Mouse (Mus musculus) CD4-positive, CD25-positive, alpha-beta regulatory T cell, adult 2 months (primary cell): Measurements from ENCODE around the gene 4930402H24Rik.

Source experiments
- DNase-seq: peaks from one replicate; pipeline ENCODE4 v3.0.0-alpha.2; 2012; ENCODE audit warnings: low read depth, low spot score

The 4930402H24Rik gene

DNA sequence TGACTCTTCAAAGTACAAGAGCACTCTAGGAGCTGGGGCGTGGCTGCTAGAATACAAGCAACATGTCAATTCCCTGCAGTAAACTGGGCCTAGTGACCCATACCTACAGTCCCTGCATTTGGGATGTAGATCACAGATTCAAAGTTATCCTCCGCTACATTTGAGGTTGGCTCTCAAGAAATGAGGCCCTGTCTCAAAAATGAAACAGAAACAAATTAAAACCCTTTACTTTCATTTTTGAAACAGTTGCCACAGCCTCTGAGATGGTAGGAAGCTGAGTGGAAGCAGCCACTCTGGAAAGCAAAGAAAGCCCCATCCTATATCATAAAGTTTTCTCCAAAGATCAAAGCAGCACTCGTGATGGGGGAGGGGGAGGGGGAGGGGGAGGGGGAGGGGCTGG is 172.8 kb downstream of the 4930402H24Rik start:
- peak; percentile 47 for DNase-seq

DNA sequence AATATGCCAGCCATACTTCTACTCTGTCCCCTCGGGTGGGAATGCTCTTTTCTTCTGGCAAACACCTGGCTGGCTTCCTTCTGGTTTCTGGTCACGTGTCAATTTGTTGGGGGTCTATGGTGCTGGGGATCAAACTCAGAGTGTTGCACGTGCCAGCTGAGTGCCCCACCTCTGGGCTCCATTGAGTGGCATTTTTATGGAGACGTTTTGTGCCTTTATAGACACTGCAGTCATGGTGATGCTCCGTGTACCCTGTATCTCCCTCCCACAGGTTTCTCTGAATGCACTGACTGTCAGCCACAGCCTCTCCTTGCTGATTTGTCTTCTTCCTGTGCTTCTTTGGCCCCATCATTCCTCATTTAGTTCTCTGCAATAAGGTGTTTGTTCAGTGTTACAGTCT is 174.4 kb downstream of the 4930402H24Rik start:
- DNase-seq, result no peak

DNA sequence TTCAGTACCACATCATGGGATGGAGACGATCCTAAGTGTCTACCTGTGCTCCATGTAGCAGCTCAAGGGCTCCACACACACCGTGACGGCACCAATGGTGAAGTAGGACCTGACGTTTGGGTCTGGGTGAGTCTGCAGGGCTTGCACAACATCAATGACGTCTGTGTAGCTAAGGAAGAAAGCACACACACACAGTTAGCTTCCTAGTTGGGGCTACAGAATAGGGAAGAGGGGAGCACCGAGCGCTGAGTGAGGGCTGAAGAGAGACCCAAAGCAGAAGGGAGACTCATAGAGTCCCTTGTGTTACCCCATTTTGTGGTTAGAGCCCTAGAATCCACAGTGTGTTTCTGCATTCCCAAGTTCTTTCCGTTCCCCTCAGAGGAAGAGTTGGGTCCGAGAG is 175.5 kb downstream of the 4930402H24Rik start:
- no peak for DNase-seq

DNA sequence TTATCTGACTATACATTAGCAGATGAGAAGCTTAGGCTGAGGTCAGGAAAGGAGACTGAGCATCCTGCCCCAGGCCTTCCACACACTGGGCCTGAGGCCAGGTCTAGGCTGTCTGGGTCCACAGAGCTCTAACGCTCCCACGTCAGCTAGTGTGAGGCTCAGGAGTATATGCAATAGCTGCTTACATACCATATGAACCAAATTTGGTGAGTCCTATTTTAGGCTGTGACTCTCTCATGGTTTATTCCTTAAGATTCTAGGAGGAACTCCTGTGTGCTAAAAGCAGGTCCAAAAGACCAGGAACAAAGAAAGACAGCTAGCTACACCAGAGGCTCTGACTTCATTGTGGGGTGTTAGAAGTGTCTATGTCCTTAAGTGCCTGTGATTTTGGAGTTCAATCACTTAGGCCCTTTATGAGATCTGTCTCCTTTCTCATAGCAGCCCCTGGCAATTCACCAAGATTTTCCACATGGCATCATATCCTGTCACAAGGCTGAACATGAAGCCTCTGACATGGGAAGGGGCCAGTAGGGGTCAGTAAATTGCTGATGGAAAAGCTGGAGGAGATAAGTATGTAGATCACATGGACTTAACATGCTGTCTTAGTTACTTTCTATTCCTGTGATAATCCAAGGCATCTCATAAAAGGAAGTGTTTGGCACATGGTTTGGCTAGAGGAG is 177.2 kb downstream of the 4930402H24Rik start:
- DNase-seq, result no peak

DNA sequence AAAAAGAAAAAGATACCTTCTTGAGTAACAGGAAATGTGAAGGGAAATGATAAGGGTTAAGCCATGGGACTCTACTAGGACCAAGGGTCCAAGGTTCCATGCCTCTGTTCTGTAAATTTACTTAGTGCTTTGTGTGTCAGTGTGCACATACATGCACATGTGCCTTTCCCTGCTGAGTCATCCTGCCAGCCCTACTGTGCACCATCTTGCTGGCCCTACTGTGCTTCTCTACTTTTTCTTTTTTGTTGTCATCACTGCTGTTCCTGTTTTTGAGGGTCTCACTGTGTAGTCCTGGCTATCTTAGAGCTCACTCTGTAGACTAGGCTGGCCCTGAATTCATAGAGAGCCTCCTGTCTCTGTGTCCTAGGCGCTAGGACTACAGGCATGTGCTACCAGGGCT is 178.5 kb downstream of the 4930402H24Rik start:
- DNase-seq, result no peak

DNA sequence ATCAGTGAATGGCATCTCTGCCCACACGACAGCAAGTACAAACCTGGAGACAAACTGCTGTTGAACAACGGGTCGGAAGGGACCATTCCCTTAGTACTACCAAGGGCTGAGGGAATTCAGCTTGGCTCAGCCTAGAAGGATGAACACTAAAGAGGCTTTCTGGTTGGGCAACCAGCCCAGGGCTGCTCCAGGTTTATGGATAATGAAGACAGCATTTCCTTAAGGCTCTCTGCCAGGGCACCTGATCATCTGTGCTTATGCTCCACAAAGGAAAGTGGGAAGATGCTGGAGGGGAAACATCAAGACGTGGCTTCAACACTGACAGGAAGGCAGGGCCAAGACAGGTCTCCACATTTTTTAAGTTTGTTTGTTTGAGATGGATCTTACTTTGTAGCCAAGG is 181.8 kb downstream of the 4930402H24Rik start:
- no peak for DNase-seq

DNA sequence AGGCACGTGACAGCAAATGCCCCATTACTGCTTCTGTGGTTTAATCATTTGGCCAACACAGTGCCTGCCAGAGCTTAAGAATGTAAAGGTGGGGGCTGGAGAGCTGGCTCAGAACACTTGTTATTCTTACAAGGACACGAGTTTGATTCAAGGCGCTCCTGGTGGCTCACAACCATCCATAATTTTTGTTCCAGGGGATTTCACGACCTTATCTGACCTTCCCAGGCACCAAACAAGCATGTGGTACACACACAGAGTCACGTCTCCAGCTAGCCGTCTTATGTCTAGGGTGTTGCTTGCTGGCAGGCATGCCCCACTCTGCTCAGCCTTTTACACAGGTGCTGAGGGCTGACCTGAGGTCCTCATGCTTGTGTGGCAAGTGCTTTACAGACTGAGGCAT is 188.3 kb downstream of the 4930402H24Rik start:
- no peak for DNase-seq

DNA sequence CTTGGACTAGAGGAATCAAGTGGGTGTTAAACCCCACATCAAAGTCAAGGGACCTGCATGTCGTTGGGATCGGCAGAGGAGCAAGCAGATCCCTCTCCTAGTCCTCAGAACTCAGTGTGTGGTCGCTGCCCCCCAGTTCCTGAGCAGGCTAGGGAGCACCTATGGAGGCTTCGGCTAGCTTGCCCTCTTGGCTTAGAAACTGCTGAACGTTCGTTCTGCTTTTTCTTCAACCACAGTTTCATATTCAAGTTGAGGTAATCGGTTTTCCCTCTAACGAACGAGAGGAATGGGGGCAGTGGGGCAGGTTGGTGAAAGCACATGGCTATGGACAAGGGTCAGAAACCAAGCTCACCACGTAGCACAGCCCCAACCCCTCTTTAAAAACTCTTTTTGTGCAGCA is 199.1 kb downstream of the 4930402H24Rik start:
- no peak for DNase-seq

DNA sequence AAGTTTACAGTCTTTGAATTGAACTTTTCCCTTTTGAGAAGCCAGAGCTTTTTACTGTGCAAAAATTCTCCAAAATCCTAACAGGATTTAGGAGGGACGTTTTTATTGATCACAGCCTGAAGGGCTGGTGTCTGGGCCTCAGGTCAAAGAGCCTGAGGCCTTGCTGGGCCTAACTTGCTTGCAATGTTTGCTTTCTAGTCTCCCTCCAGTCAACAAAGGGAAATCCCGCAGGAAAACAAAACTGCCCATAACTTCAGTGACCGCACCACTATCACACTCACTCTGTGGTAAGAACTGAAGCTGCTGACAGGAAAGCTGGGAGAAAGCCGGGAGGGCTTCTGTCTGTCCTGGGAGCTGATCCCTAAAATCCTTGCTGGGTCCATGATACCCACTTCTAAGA is 199.6 kb downstream of the 4930402H24Rik start:
- no peak for DNase-seq

DNA sequence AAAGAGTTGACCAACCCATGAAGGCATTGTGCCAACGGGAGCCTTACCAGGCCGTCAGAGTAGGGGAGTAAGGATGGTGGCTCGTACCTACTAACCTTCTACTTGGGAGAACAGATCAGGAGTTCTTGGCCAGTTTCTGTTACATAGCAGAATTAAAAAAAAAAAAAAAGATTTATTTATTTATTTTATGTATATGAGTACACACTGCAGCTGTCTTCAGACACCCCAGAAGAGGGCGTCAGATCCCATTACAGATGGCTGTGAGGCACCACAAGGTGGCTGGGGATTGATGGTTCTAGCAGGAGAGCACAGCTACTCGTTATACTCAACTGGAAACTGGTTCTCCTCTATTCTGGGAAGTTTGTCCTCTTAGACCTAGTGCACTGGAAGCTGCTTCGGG is 201.0 kb downstream of the 4930402H24Rik start:
- no peak for DNase-seq

DNA sequence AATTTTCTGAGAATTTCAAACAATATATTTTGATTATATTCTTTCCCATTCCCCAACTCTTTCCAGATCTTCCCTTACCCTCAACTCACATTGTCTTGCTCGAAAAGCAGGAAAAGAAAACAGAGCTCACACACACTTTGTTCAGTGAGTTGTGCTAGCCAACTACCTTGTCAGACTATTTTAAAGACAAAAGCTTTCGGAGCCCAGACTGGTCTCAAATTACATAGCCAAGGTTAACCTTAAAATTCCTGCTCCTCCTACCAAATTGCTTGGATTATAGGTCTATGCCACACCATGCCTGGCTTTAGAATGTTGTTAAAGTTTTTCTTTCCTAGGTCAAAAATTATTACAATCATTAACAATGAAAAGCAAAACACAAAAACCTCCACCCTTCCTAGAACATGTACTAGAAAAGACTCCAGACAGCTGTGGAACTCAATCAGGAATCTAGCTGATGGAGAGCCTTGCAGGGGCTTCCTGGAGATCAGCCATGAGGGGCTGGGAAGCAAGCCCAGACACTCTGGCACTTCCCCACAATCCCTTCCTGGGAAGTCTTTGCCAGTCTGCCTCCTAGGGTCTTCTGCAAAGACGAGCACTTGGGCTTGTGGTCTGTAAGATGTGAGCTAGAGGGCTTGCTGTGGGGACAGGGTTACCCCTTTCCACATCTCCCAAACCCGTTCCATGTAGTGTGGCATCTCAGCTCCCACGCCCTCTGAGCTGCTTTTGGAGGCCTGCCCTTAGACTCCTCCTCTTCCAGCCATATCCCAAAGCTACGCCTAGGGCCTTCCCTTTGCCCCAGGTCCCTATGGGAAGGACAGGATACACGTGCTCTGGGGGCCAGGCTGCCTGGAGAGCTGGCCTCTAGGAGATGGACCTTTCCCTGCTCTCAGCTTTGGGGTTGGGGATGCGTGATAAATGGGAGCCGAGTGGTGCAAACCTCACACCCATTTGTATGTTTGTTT is 201.9 kb downstream of the 4930402H24Rik start:
- no peak for DNase-seq

DNA sequence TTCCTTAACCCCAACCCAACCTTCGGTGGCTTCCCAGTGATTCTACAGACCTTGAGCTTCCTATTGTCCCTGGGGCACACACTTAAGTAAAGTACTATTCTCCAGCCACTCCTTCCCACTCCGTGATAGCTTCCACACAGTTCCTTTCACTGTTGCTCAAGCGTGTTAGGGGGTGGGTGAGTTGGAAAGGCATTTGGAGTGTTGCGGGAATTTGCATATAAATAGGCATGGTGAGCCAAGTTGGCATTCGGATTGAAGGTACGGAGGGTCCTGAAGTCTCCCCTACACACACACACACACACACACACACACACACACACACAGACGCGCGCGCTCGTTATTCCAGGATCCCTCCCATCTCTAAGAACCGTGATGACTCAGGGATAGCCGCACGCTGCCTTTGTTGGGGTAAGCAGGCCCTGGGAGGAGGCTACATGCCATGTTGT is 208.4 kb downstream of the 4930402H24Rik start:
- no peak for DNase-seq

DNA sequence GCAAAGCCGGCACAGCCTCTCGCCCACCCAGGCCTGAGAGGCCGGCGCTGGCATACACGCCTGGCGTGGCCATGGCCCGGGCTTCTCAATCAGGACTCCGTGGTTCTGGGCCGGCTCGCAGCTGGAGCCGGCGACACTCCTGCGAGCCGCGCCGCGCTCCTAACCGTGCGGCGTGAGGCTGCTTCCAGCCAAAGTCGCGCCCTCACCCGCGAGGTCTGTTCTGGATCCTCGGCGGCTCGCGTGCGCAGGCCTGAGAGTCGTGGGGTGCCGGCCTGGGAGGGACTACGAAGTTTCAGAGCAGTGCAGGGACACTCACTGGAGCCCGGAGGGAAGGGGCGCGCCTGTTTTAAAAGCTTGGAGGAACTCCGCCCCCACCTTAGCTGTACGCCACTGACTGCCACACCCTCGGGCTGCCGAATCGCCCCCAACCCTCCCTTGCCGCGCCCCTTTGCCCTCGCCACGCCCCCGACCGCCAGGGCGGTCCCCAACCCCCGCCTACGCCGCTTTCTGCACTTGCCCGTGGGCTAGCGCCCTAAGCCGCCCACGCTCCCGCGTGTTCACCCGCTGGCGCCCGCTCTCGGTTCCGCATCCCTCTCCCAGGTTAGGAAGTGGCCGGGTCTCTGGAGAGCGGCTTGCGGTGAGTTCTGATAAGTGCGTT is 208.9 kb downstream of the 4930402H24Rik start, which contains the start of gene Slc4a11:
TSS of gene Slc4a11 (minus strand) at position 367 of the 658 bp plus-strand sequence.
- DNase-seq, result peak; percentile 59

DNA sequence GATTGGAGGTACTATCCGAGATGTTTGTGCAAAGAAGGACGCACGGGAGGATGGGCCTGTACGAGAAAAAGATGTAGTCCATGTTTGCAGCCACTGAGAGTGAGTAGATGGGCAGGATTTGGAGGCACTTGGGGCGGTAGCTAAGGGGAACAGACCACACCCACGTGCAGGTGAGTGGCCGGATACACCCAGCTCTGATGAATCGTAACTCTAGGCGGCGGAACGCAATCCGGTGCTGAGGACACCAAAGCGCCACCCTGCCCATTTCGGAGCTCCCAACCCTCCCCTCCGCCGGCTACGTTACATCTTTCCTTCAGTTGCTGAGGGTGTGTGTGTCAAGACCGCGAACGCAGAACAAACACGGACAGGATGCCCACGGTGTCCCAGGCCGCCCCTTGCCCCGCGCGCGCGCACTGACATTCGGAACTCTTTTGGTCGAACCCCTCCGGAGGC is 209.5 kb downstream of the 4930402H24Rik start:
- DNase-seq, result peak; percentile 48

DNA sequence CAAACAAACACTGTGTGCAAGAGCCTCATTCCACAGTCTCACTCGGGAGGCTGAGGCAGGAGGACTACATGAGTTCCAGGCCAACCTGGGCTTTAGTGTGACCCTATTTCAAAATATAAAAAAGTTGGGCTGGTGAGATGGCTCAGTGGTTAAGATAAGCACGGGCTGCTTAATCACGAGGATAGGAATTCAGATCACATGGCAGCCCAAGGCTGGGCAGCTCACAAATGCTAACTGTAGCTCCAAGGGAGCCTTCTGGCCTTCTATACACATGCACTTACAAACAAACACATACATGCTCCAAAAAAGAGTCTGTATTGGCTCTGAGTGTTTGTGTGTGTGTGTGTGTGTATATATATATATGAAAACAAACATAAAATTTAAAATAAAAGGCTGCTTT is 212.6 kb downstream of the 4930402H24Rik start:
- DNase-seq, result no peak

DNA sequence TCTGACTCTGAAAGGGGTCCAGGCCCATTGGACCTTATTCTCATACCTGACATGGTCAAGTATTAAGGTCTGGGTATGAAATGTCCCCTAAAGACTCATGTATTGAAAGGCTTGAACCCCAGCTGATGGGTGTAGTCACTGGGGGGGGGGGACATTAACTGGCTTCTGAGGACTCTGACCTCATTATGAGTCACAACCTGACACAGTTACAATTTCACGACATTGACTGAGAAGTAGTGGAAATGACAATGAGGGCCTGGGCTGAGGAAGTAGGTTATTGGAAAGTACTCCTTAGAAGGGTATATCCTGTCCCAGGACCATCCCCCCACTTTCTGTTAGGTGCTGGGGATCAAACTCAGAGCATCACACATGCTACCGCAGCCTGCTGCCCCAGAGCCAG is 217.2 kb downstream of the 4930402H24Rik start:
- DNase-seq, result no peak

DNA sequence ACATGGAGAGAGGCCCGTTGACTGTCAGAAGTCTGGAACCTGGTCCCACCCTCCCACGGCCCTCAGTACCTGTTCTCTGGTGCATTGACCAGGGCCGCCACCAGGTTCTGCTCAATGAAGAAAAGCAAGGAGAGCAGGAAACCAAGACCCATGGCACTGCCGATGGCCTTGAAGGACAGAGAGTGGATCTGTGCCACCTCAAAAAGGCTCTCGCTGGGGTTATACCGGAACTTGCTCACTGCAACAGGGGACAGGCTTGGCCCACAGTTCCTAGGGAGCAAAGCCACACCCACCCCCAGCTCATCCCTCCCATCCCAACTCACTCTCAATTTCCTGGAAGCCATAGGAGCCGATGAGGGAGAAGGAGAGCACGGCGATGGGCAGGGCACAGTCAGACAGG is 220.8 kb downstream of the 4930402H24Rik start:
- DNase-seq, result no peak

DNA sequence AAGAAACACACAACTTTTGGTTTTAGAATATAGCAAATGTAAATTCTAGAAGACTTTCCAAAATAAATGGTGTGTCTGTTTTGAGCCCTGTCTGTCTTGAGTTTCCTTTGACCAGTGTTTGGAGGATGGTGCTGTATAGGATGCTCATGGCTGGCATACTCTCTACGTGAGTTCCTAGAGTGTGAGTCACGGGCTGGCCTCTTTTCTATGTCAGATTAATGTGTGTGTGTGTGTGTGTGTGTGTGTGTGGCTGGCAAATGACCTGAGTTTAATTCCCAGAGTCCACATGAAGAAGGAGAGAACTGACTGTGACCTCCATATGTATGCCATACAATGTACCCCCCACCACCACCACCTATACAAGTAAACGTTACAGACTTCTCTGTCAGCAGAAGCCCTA is 224.7 kb downstream of the 4930402H24Rik start:
- DNase-seq, result no peak

DNA sequence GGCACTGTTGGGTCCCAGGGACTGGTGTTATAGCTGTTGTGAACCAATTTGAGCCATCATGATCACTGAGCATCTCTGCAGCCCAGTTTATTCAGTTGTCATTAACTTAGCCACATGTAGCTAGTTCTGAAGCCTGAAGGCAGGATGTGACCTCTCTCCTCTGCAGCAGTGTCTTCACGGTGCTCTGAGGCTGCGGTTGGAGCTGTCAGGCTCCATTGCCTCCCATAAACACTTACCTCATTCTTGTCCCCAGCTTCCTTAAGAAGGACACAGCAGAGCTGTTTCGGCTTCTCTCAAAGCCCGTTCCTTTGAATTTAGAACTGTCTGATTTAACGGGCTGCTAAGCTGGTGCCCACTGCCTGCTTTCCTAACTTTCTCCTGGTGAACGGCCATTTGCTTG is 226.3 kb downstream of the 4930402H24Rik start:
- DNase-seq, result no peak

DNA sequence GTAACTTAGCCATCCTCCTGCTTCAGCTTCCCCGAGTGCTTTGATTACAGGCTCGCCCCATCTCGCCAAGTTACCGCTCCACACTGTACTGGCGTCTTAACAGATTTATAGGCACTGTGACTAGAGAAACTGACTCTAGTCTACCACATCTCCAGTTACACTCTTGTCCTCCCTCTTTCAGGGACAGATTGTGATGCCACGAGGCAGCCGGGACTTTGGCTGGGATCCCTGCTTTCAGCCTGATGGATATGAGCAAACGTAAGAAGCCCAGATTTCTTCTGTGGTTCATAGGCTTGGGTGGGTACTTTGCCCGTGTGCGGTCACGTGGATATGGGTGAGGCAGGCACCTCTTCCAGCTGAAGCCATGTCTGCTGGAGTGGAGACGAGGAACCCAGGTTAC is 227.1 kb downstream of the 4930402H24Rik start:
- DNase-seq, result no peak

DNA sequence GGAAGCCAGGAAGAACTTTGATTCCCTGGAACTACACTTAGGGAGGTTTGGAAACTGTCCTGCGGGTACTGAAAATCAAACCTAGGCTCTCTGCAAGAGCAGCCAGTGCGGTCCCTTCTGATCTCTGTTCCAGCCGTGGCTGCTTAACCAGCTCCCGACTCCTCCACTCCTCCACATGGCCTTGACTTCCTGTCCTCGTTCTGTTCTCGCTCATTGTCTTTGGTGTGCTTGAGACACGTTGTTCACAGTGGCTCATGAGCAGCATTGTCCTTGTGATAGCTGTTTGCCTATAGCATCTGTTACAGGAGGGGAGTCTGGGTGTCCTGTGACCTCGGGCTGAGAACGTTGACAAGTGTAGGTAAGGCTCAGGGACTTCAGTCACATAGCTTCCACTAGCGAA is 229.0 kb downstream of the 4930402H24Rik start:
- DNase-seq, result no peak

DNA sequence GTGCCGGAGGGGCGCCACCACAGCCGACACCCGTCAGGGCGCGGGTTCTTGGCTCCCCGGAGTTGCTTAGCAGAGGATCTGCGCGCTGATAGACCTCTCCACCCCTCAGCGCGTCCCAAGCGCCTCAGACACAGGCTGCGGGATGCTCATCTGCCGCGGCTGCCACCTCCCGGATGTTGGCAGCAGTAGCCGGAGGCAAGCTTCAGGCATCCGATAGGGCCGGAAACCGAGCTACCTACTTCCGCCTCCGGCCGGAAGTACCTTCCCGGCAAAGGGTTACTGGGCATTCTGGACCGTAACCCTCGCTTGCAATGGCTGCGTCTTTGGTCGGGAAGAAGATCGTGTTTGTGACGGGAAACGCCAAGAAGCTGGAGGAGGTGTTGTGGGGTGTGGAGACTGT is 238.6 kb downstream of the 4930402H24Rik start, which contains the start of gene Itpa:
TSS of gene Itpa (plus strand) at position 52 of the 400 bp plus-strand sequence.
- peak; percentile 92 for DNase-seq
